Mouse (Mus musculus): ENCODE measurements around the gene Ap1g2.

DNA sequence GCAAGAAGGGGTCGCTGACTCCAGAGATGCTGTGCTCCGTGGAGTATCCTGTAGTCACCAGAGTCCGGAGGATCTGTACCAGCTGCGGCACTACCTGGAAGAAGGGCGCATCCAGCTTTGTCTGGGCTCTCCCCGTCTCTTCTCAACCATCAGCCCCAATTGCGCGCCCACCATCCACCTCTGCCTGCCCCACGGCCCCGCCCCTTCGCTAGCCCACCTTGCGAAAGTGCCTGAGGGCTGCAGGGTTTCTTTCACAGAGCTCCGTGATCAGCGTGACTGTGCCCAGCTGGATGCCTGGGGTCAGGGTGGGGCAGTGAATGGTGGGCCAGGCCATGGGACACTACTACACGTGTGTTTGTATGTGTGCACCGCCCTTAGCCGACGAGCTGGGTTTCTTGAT, 2.0 kb downstream of the Ap1g2 start:
- TF ChIP-seq CTCF (IDR thresholded peaks at IDR 0.05; ENCODE audit: extremely low read depth, insufficient read depth, insufficient read length, insufficient replicate concordance): no peak
- no peak for TF ChIP-seq POLR2A (IDR thresholded peaks at IDR 0.05; ENCODE audit: low read depth, low read length)

Measured in spleen, adult 2 months (tissue).